Mouse (Mus musculus) ovary, postnatal 14 days (tissue): ENCODE measurements around the gene Ints6l.

Source experiments
- DNase-seq: peaks from one replicate; pipeline ENCODE4 v3.0.0; 2022; ENCODE audit warnings: low spot score

Gene Ints6l

DNA sequence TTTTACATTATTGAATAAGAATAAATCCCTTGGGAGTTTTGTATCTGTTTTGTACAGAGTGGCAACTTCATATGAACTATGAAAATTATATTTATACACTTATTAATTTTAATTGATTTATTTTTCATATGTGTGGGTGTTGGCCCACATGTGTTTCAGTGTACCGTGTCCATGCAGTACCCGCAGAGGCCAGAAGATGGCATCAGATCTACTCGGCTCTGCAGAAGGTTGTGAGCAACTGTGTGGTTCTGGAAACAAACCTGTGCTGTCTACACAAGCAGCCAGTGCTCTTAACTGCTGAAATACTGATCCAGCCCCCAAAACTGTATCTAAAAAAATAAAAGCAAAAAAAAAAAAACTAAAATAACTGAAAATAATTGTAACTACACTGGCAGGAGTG lies 76.6 kb downstream of the Ints6l start:
- DNase-seq = peak; percentile 44

DNA sequence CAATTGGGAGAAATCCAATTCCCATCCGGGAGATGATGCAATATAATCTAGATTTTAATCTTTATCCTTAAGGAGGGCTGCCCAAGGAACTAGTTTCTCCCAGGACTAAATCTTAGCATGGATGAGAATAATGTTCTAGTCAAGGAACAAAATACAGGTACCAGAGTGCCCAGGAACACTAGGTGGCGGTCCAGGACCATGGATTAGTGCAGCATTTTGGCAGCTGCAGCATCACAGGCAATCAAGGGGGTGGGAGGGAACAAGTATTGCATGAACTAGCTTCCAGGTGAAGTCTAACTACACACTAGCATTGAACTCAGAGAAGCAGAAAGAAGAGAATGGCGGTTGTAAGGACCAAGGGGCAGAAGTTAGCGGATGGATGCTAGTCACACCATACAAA lies 82.5 kb downstream of the Ints6l start:
- peak; percentile 4 for DNase-seq

DNA sequence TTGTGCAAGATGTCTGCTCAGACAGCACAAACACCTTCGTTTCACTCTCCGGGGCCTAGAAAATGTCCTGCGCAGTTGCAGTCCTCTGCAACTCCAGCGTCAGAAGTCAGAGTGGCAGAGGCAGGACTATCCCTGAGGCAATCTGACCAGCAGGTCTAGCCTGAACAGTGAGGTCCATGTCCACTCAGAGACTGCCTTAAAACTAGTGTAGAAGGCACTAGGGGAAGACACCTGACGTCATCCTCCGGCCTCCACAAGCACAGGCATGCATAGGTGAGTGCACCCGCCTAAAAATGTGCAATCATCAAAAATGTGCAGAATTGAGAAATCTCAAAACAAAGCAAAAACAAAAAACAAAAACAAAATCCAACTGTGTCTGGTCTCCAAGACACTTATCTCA lies 94.8 kb downstream of the Ints6l start, which contains the start of gene Gm648:
Gm648 (minus strand) TSS at position 101 of the 400 bp plus-strand sequence.
- DNase-seq = no peak

DNA sequence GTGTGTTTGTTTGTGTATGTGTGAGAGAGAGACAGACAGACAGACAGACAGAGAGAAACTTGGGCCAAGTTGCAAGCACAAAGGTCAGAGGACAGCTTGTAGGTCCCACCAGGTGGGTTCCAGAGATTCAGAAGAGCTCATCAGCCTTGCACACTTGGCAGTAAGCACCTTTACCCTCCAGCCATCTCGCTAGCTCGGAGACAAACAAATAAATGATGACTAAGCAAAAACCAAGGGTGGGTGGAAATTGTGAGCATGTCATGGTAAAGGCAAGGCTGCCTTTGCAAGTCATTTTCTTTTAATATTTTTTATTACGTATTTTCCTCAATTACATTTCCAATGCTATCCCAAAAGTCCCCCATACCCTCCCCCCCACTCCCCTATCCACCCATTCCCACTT lies 98.9 kb downstream of the Ints6l start:
- no peak for DNase-seq
